Mouse (Mus musculus) liver, embryonic 12.5 days (tissue): ENCODE data around the gene Knl1. TPM values are rescaled to one million over a fixed set of nuclear protein-coding genes. Genes with fewer than 3 reads are reported as not detected.

ENCODE experiments used
- ATAC-seq: fragments of 200-750 bp; cut with Nextera tagmentation; 2 replicates; pipeline ENCODE4 v1.8.0; 2017; ENCODE audit warnings: moderate number of reproducible peaks, mild to moderate bottlenecking, moderate library complexity
- H3K27ac ChIP-seq: fragments of 300-500 bp; sonication (generic); 2 replicates; pipeline ENCODE4 v1.5.1; 2016; ENCODE audit warnings: mild to moderate bottlenecking
- H3K27me3 ChIP-seq: fragments of 300-500 bp; sonication (generic); replicated peaks from 2 replicates; pipeline ENCODE4 v1.6.1; 2016; ENCODE audit warnings: mild to moderate bottlenecking, moderate library complexity
- H3K36me3 ChIP-seq: fragments of 300-500 bp; sonication (generic); 2 replicates; pipeline ENCODE4 v1.6.1; 2016; ENCODE audit warnings: mild to moderate bottlenecking, moderate library complexity
- H3K4me1 ChIP-seq: fragments of 300-500 bp; sonication (generic); 2 replicates; pipeline ENCODE4 v1.6.1; 2016
- H3K4me2 ChIP-seq: fragments of 300-500 bp; sonication (generic); 2 replicates; pipeline ENCODE4 v1.6.1; 2016; ENCODE audit warnings: mild to moderate bottlenecking, moderate library complexity
- H3K4me3 ChIP-seq: fragments of 300-500 bp; sonication (generic); 2 replicates; pipeline ENCODE4 v1.5.1; 2016; ENCODE audit warnings: mild to moderate bottlenecking, moderate library complexity
- H3K9ac ChIP-seq: fragments of 300-500 bp; sonication (generic); 2 replicates; pipeline ENCODE4 v1.6.1; 2016; ENCODE audit warnings: mild to moderate bottlenecking, moderate library complexity
- H3K9me3 ChIP-seq: fragments of 300-500 bp; sonication (generic); replicated peaks from 2 replicates; pipeline ENCODE4 v1.6.1; 2016; ENCODE audit warnings: mild to moderate bottlenecking, moderate library complexity
- WGBS: fragments of 180-500 bp; shearing (Covaris S2); methylation state at CpG from one replicate; pipeline ENCODE4 v1.1.7; 2016; ENCODE audit not compliant: insufficient replicate concordance; 5-methylcytosine and 5-hydroxymethylcytosine counted together
- polyA plus RNA-seq: library from polyadenylated mRNA; unstranded; fragments of >200 nt; fragmentation: Nextera tagmentation; extraction: Ambion mirVana; gene quantifications from 2 replicates; pipeline ENCODE4 v1.2.1, GENCODE M21; 2016

Gene Knl1
- polyA plus RNA-seq, 1 experiment from 2014 or later: 72.9 TPM

DNA sequence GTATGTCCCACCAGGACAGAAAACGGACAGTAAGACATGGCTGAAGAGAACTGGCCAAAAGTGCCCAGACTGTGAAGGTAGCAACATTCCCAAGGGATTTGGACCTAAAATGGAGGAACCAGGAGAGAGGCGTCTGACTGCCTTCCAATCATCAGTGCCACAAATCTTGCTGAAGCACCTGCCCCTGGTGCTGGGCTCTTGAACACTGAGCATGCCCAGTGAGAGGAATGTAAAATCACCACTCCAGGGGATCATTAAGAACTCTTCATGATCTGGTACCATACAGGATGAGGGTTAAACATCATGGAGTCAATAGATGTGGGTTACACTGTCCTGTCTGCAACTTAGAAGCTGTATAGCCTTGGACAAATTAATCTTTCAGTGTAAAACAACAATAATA, 1.8 kb upstream of the Knl1 start:
- Histone ChIP-seq H3K27me3 (no peaks in the 10 kb centered on the region), H3K4me1 (peaks cover 29% of the 10 kb centered on the region), H3K9ac (no peak overlapping the region), H3K36me3 (peaks cover 18% of the 10 kb centered on the region), H3K4me2 (no peak overlapping the region), H3K4me3 (no peak overlapping the region), H3K27ac (no peak overlapping the region), H3K9me3 (no peaks in the 10 kb centered on the region)
- no peak for ATAC-seq
- 74% methylated on average over 2 of the region's 2 CpGs for WGBS

GRCm38 (mm10) chr2:119047849-119048248, 930 bp downstream of the Knl1 start:
- 7% methylated on average over 4 of the region's 4 CpGs for WGBS
- Histone ChIP-seq H3K9ac (peak overlapping the region; percentile 89), H3K9me3 (no peaks in the 10 kb centered on the region), H3K4me2 (peak overlapping the region; percentile 73), H3K36me3 (peaks cover 14% of the 10 kb centered on the region), H3K27ac (peak overlapping the region; percentile 94), H3K4me1 (peaks cover 44% of the 10 kb centered on the region), H3K27me3 (no peaks in the 10 kb centered on the region), H3K4me3 (peak overlapping the region; percentile 92)
- no peak for ATAC-seq

DNA sequence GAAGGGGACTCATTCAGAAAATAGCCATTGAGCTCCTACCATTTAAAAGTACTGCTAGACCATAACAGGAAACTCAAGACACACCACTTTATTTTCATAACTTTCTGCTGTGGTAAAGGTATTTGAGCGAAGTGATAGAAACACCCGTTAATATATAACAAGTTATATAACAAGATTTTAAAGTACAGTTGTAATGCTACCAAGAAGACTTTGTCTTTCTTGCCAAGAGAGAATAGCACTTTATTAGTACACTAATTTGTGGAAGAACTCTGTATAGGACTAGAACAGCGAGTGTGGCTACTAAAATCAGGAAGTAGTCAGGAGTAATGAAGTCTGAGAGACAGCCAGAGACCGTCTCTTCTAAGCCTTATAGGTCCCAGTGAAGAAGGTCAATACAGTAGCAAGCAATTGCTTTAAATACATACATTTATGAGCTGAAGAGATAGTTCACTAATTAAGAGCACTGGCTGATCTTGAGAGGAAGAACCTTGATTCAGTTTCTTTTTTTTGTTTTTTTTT, 3.3 kb downstream of the Knl1 start:
- 66% methylated on average over 4 of the region's 4 CpGs for WGBS
- peak overlapping the region; percentile 10; the same call in 1 of the 2 replicates for H3K4me2 ChIP-seq

DNA sequence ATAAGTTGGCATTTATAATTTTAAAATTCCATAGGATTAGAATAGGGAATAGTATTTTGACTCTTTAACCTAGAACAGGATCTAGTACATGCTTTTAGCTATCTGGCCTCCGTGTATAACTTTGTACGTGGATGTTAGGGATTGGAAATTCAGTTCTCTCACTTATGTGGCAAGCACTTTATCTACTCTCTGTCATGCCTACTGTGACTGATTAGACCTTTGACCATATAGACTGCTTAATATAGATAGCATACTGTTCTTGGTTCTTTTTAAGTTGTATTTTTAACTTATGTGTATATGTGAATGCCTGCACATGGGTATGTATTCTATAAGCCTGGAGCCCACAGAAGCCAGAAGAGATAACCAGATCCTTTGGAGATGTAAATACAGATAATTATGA, 13.2 kb downstream of the Knl1 start:
- peaks cover 64% of the 10 kb centered on the region for H3K36me3 ChIP-seq
- no peak overlapping the region for H3K27ac ChIP-seq
- no peak overlapping the region for H3K4me2 ChIP-seq
- H3K9me3 ChIP-seq: no peaks in the 10 kb centered on the region
- no peak overlapping the region for H3K9ac ChIP-seq
- peaks cover 11% of the 10 kb centered on the region for H3K4me1 ChIP-seq
- 38% methylated on average over 2 of the region's 2 CpGs for WGBS
- H3K4me3 ChIP-seq: no peak overlapping the region
- H3K27me3 ChIP-seq: no peaks in the 10 kb centered on the region
- peak; percentile 73 for ATAC-seq

More for the DNA sequence above, 3.3 kb downstream of the Knl1 start:
- Histone ChIP-seq H3K9me3 (no peaks in the 10 kb centered on the region), H3K9ac (no peak overlapping the region), H3K36me3 (peaks cover 26% of the 10 kb centered on the region), H3K27me3 (no peaks in the 10 kb centered on the region), H3K27ac (no peak overlapping the region), H3K4me3 (no peak overlapping the region), H3K4me1 (peaks cover 49% of the 10 kb centered on the region)
- ATAC-seq: no peak

GRCm38 (mm10) chr2:119072397-119072796, 25.5 kb downstream of the Knl1 start:
- H3K27ac ChIP-seq: no peak overlapping the region
- ATAC-seq: no peak
- H3K36me3 ChIP-seq: peaks cover 95% of the 10 kb centered on the region

DNA sequence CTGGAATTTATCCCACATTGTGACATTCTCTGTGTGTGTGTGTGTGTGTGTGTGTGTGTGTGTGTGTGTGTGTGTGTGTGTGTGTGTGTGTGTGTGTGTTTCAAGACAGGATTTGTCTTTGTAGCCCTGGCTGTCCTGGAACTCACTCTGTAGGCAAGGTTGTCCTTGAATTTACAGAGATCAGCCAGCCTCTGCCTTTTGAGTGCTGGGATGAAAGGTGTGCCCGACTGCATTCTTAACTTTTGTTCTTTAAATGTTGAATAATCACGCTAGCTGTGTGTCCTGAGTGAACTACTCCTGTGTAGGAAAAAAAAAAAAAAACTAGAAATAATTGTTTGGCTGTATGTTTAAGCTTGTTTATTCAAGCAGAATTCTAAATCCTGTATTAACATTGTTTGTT, 39.2 kb downstream of the Knl1 start:
- Histone ChIP-seq H3K27ac (no peak overlapping the region), H3K9me3 (no peaks in the 10 kb centered on the region), H3K9ac (no peak overlapping the region), H3K4me1 (no peaks in the 10 kb centered on the region), H3K4me3 (no peak overlapping the region), H3K4me2 (no peak overlapping the region), H3K27me3 (no peaks in the 10 kb centered on the region), H3K36me3 (peaks cover 87% of the 10 kb centered on the region)
- WGBS: 86% methylated on average over 2 of the region's 2 CpGs
- no peak for ATAC-seq

More at GRCm38 (mm10) chr2:119072397-119072796, 25.5 kb downstream of the Knl1 start:
- Histone ChIP-seq H3K27me3 (no peaks in the 10 kb centered on the region), H3K9ac (no peak overlapping the region), H3K4me1 (no peaks in the 10 kb centered on the region), H3K9me3 (no peaks in the 10 kb centered on the region), H3K4me3 (no peak overlapping the region), H3K4me2 (no peak overlapping the region)
- WGBS: 86% methylated on average over 4 of the region's 4 CpGs

GRCm38 (mm10) chr2:119101552-119101951, 54.6 kb downstream of the Knl1 start:
- Histone ChIP-seq H3K36me3 (peaks cover 78% of the 10 kb centered on the region), H3K4me1 (no peaks in the 10 kb centered on the region), H3K4me2 (no peak overlapping the region), H3K4me3 (no peak overlapping the region), H3K9me3 (no peaks in the 10 kb centered on the region), H3K9ac (no peak overlapping the region), H3K27me3 (no peaks in the 10 kb centered on the region), H3K27ac (no peak overlapping the region)
- no peak for ATAC-seq

GRCm38 (mm10) chr2:119106583-119106982, 59.7 kb downstream of the Knl1 start:
- Histone ChIP-seq H3K27ac (no peak overlapping the region), H3K9ac (no peak overlapping the region), H3K27me3 (no peaks in the 10 kb centered on the region), H3K9me3 (no peaks in the 10 kb centered on the region), H3K4me3 (no peak overlapping the region), H3K4me2 (no peak overlapping the region), H3K36me3 (peaks cover 66% of the 10 kb centered on the region), H3K4me1 (peaks cover 4% of the 10 kb centered on the region)
- ATAC-seq: no peak
- 78% methylated on average over 5 of the region's 5 CpGs for WGBS

GRCm38 (mm10) chr2:119108554-119108953, 61.6 kb downstream of the Knl1 start:
- Histone ChIP-seq H3K27me3 (no peaks in the 10 kb centered on the region), H3K4me2 (no peak overlapping the region), H3K4me1 (peaks cover 12% of the 10 kb centered on the region), H3K9ac (no peak overlapping the region), H3K36me3 (peaks cover 46% of the 10 kb centered on the region), H3K9me3 (no peaks in the 10 kb centered on the region), H3K27ac (no peak overlapping the region), H3K4me3 (no peak overlapping the region)
- ATAC-seq: no peak
- 50% methylated on average over 4 of the region's 4 CpGs for WGBS

DNA sequence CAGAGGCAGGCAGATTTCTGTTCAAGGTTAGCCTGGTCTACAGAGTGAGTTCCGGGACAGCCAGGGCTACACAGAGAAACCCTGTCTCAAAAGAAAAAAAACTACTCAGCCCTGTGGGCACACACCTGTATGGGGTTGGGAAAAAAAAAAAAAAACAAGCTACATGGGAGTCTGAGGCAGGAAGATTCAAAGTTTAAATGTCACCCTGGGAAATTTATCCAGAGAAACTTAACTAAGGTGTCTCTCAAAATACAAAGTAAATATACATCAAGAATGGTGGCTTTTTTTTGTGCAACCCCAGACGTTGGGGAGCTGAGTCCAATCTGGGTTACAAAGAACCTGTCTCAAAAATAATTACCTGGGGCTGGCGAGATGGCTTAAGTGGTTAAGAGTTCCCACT, 64.1 kb downstream of the Knl1 start:
- no peak overlapping the region for H3K4me3 ChIP-seq
- H3K27me3 ChIP-seq: no peaks in the 10 kb centered on the region
- ATAC-seq: no peak
- H3K9ac ChIP-seq: no peak overlapping the region
- WGBS: 84% methylated on average over 3 of the region's 3 CpGs
- H3K4me1 ChIP-seq: peaks cover 31% of the 10 kb centered on the region
- no peaks in the 10 kb centered on the region for H3K9me3 ChIP-seq
- peaks cover 40% of the 10 kb centered on the region for H3K36me3 ChIP-seq
- no peak overlapping the region for H3K4me2 ChIP-seq
- H3K27ac ChIP-seq: no peak overlapping the region

DNA sequence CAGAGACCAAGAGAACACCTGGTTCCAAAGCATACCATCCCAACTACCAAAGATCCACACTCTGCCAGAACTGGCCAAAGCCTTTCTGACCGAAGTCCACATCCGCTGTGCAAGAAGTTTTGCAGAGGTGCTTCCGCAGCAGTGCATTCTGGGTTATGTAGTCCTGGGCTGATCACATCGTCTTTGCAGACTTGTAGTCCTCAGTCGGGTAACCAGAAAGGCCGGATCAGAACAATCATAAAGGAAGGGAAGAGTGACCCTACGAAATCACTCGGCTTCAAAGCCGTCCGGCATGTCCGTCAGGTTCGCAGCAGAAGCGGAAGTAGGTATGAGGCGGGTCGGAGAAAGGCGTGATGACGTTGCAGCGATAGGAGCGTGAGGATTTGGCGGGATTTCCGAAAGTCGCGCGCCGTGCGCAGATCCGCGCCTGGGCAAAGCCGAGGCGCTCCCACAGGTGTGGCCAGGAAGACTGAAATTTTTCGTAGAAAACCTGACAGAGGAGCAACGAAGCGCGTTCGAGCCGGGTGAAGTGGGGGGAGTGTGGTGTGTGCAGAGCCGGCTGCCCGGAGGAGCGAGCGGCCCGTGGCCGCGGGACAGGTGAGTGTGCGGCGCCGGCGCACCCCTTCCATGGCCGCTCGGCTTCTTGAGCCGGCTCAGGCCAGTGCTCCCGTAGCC, 65.7 kb downstream of the Knl1 start, which contains the start of gene Rad51:
Gene Rad51 (plus strand): TSS at position 356 of the 675 bp plus-strand sequence.
- Histone ChIP-seq H3K27me3 (no peaks in the 10 kb centered on the region), H3K4me2 (peak within 1 kb of the TSS; percentile 91), H3K9ac (peak within 1 kb of the TSS; percentile 88), H3K4me1 (peaks cover 31% of the 10 kb centered on the region), H3K4me3 (peak within 1 kb of the TSS; percentile 87), H3K36me3 (peaks cover 44% of the 10 kb centered on the region), H3K27ac (peak within 1 kb of the TSS; percentile 90), H3K9me3 (no peaks in the 10 kb centered on the region)
- peak; percentile 94 for ATAC-seq
- under 1% methylated on average over 51 of the region's 51 CpGs for WGBS

- H3K27ac ChIP-seq: peak overlapping the region; percentile 90
- peaks cover 44% of the 10 kb centered on the region for H3K36me3 ChIP-seq
- H3K4me3 ChIP-seq: peak overlapping the region; percentile 87
- peaks cover 31% of the 10 kb centered on the region for H3K4me1 ChIP-seq
- peak overlapping the region; percentile 88 for H3K9ac ChIP-seq
- no peaks in the 10 kb centered on the region for H3K9me3 ChIP-seq
- peak overlapping the region; percentile 91 for H3K4me2 ChIP-seq
- H3K27me3 ChIP-seq: no peaks in the 10 kb centered on the region
- 9% methylated on average over 20 of the region's 20 CpGs for WGBS
- ATAC-seq: peak; percentile 34
Observed at GRCm38 (mm10) chr2:119113121-119113925, 66.4 kb downstream of the Knl1 start.
